Mouse (Mus musculus) liver, embryonic 14.5 days (tissue): Measurements from ENCODE around the gene Vamp8. TPM values are rescaled to one million over a fixed set of nuclear protein-coding genes. Genes with fewer than 3 reads are reported as not detected.
A peak's percentile ranks its signal among the peaks of the same experiment; 100 is the strongest.

Experiments used
- ATAC-seq: fragments of 200-750 bp; cut with Nextera tagmentation; 2 replicates; pipeline ENCODE4 v1.8.0; 2017; ENCODE audit warnings: moderate number of reproducible peaks, mild to moderate bottlenecking, moderate library complexity; ENCODE audit not compliant: insufficient read depth
- DNase-seq, 3 experiments: peaks; one replicate each; pipeline ENCODE4 v3.0.0-alpha.2; 2012 to 2013; ENCODE audit warnings: low read depth in 3 of 3, low spot score in 3 of 3
- H3K27ac ChIP-seq: fragments of 300-500 bp; sonication (generic); 2 replicates; pipeline ENCODE4 v1.5.1; 2014; ENCODE audit warnings: moderate library complexity, mild to moderate bottlenecking, control low read depth, inconsistent platforms
- H3K27me3 ChIP-seq: fragments of 300-500 bp; sonication (generic); 2 replicates; pipeline ENCODE4 v1.6.1; 2014; ENCODE audit warnings: mild to moderate bottlenecking, low read length, moderate library complexity; ENCODE audit not compliant: control insufficient read depth, insufficient read depth
- H3K36me3 ChIP-seq: fragments of 300-500 bp; sonication (generic); replicated peaks from 2 replicates; pipeline ENCODE4 v1.6.1; 2014; ENCODE audit warnings: low read depth; ENCODE audit not compliant: control insufficient read depth, insufficient read depth
- H3K4me1 ChIP-seq, 2 experiments: fragments of 200-500 bp in 1 of 2; fragments of 300-500 bp in 1 of 2; sonication (generic) in 1 of 2; replicated peaks; 2 replicates each; pipeline ENCODE4 v1.6.1; 2012 to 2014; ENCODE audit warnings: antibody characterized with exemption in 1 of 2, inconsistent platforms in 1 of 2, low read length in 1 of 2; ENCODE audit not compliant: control insufficient read depth in 2 of 2, insufficient read depth in 2 of 2
- H3K4me2 ChIP-seq: fragments of 300-500 bp; sonication (generic); 2 replicates; pipeline ENCODE4 v1.6.1; 2014; ENCODE audit warnings: low read depth, mild to moderate bottlenecking, control low read depth, moderate library complexity
- H3K4me3 ChIP-seq, 2 experiments: fragments of 200-500 bp in 1 of 2; fragments of 300-500 bp in 1 of 2; sonication (generic) in 1 of 2; 2 replicates each; pipeline ENCODE4 v1.5.1; 2012 to 2014; ENCODE audit warnings: low read depth in 2 of 2, low read length in 2 of 2, mild to moderate bottlenecking in 2 of 2, control low read depth in 1 of 2, inconsistent platforms in 1 of 2, moderate library complexity in 1 of 2; ENCODE audit not compliant: insufficient read depth in 1 of 2
- H3K9ac ChIP-seq: fragments of 300-500 bp; sonication (generic); replicated peaks from 2 replicates; pipeline ENCODE4 v1.6.1; 2014; ENCODE audit warnings: mild to moderate bottlenecking, control low read depth, moderate library complexity
- H3K9me3 ChIP-seq: fragments of 300-500 bp; sonication (generic); 2 replicates; pipeline ENCODE4 v1.6.1; 2016; ENCODE audit warnings: low read length, mixed read lengths; ENCODE audit not compliant: control insufficient read depth
- CTCF ChIP-seq: IDR thresholded peaks from 2 replicates; pipeline ENCODE4 v1.5.1; 2016; ENCODE audit warnings: antibody characterized with exemption, low read depth, control low read depth
- EP300 ChIP-seq: IDR thresholded peaks from 2 replicates; pipeline ENCODE4 v1.6.1; 2016; ENCODE audit warnings: antibody characterized with exemption, low read depth
- WGBS: fragments of 180-500 bp; shearing (Covaris S2); extraction: QIAGEN DNeasy Blood & Tissue Kit; methylation state at CpG from one replicate; pipeline ENCODE4 v1.1.7; 2014; ENCODE audit not compliant: insufficient replicate concordance; 5-methylcytosine and 5-hydroxymethylcytosine counted together
- polyA plus RNA-seq, 2 experiments: library from polyadenylated mRNA; depleted of rRNA in 1 of 2; stranded (reverse) in 1 of 2; unstranded in 1 of 2; fragments of >200 nt; fragmentation: Nextera tagmentation in 1 of 2; extraction: Ambion mirVana in 1 of 2; gene quantifications; 2 replicates each; pipeline versions ENCODE4 v1.2.1 to v1.2.3; 2012 to 2014

The Vamp8 gene
- polyA plus RNA-seq, 2 experiments, result 188 to 276 TPM

GRCm38 (mm10) chr6:72369557-72369956, 20.9 kb downstream of the Vamp8 start:
- TF ChIP-seq CTCF, result peak; percentile 49
- no peak for TF ChIP-seq EP300
- H3K9me3 ChIP-seq, result no peaks in the 10 kb centered on the region
- 74% methylated on average over 4 of the region's 4 CpGs for WGBS
- ATAC-seq (no peak), DNase-seq (no peak)
- H3K4me2 ChIP-seq, result no peak overlapping the region
- H3K9ac ChIP-seq, result no peak overlapping the region
- no peak overlapping the region for H3K4me3 ChIP-seq
- H3K27me3 ChIP-seq, result no peaks in the 10 kb centered on the region
- H3K27ac ChIP-seq, result no peak overlapping the region
- peaks cover 9% of the 10 kb centered on the region; the same call in 1 of the 2 replicates for H3K36me3 ChIP-seq
- peaks cover 6 to 33% of the 10 kb centered on the region in 2 experiments for H3K4me1 ChIP-seq

- H3K27me3 ChIP-seq, result no peaks in the 10 kb centered on the region
- H3K27ac ChIP-seq, result no peak overlapping the region
- H3K9me3 ChIP-seq, result no peaks in the 10 kb centered on the region
- H3K9ac ChIP-seq, result no peak overlapping the region
- ATAC-seq (no peak), DNase-seq (no peak)
- H3K4me1 ChIP-seq, result peaks cover 0 to 19% of the 10 kb centered on the region in 2 experiments; a peak in 2 of 4 replicates
- H3K4me3 ChIP-seq, result no peak overlapping the region
- no peak for TF ChIP-seq EP300
- TF ChIP-seq CTCF, result no peak
- peaks cover 9% of the 10 kb centered on the region; the same call in 1 of the 2 replicates for H3K36me3 ChIP-seq
- 71% methylated on average over 4 of the region's 4 CpGs for WGBS
- H3K4me2 ChIP-seq, result no peak overlapping the region
Observed at GRCm38 (mm10) chr6:72367460-72367974, 23.0 kb downstream of the Vamp8 start.

- no peak within 1 kb of the TSS for H3K4me3 ChIP-seq
- no peak within 1 kb of the TSS for H3K9ac ChIP-seq
- H3K27me3 ChIP-seq, result no peaks in the 10 kb centered on the region
- ATAC-seq (no peak), DNase-seq (no peak)
- no peak within 1 kb of the TSS for H3K4me2 ChIP-seq
- WGBS, result 57% methylated on average over 4 of the region's 4 CpGs
- peaks cover 9% of the 10 kb centered on the region; the same call in 1 of the 2 replicates for H3K36me3 ChIP-seq
- no peaks in the 10 kb centered on the region for H3K9me3 ChIP-seq
- H3K4me1 ChIP-seq, result peaks cover 0 to 15% of the 10 kb centered on the region in 2 experiments; a peak in 2 of 4 replicates
- no peak for TF ChIP-seq EP300
- no peak for TF ChIP-seq CTCF
- no peak within 1 kb of the TSS for H3K27ac ChIP-seq
Observed at GRCm38 (mm10) chr6:72366844-72367443, 23.6 kb downstream of the Vamp8 start, which contains the start of gene Rnf181. Gene Rnf181, minus strand, starts transcription at chr6:72366956.

GRCm38 (mm10) chr6:72366304-72366703, 24.2 kb downstream of the Vamp8 start:
- TF ChIP-seq CTCF, result no peak
- TF ChIP-seq EP300, result no peak
- peaks cover 9% of the 10 kb centered on the region; the same call in 1 of the 2 replicates for H3K36me3 ChIP-seq

GRCm38 (mm10) chr6:72364985-72365384, 25.5 kb downstream of the Vamp8 start:
- Histone ChIP-seq H3K4me2 (no peak overlapping the region), H3K36me3 (peaks cover 16% of the 10 kb centered on the region), H3K27ac (no peak overlapping the region), H3K27me3 (no peaks in the 10 kb centered on the region), H3K9ac (no peak overlapping the region), H3K4me3 (no peak overlapping the region), H3K4me1 (peaks cover 5 to 17% of the 10 kb centered on the region in 2 experiments), H3K9me3 (no peaks in the 10 kb centered on the region)
- 52% methylated on average over 6 of the region's 6 CpGs for WGBS
- DNase-seq, result no peak
- ATAC-seq, result no peak
- no peak for TF ChIP-seq EP300
- TF ChIP-seq CTCF, result no peak

More at GRCm38 (mm10) chr6:72366304-72366703, 24.2 kb downstream of the Vamp8 start:
- H3K27me3 ChIP-seq, result no peaks in the 10 kb centered on the region
- peaks cover 2 to 16% of the 10 kb centered on the region in 2 experiments; a peak in 3 of 4 replicates for H3K4me1 ChIP-seq
- ATAC-seq (no peak), DNase-seq (no peak)
- no peak overlapping the region for H3K27ac ChIP-seq
- H3K4me3 ChIP-seq, result no peak overlapping the region
- no peak overlapping the region for H3K9ac ChIP-seq
- 58% methylated on average over 3 of the region's 3 CpGs for WGBS
- H3K9me3 ChIP-seq, result no peaks in the 10 kb centered on the region
- no peak overlapping the region for H3K4me2 ChIP-seq
